Mouse (Mus musculus): ENCODE results near the gene Arf5. TPM values are rescaled to one million over a fixed set of nuclear protein-coding genes. Genes with fewer than 3 reads are reported as not detected.

Gene Arf5
- 457 and 521 TPM in 2 replicates for polyA plus RNA-seq (2012)

GRCm38 (mm10) chr6:28423313-28423712, at the start of gene Arf5:
Gene Arf5 (plus strand): TSS chr6:28423560.
- no peak for TF ChIP-seq GATA1 (IDR thresholded peaks at IDR 0.05; ENCODE audit: low read length)

- no peak for TF ChIP-seq GATA1 (IDR thresholded peaks at IDR 0.05; ENCODE audit: low read length)
Measured at GRCm38 (mm10) chr6:28381983-28382382, 41.4 kb upstream of the Arf5 start.

- TF ChIP-seq GATA1 (IDR thresholded peaks at IDR 0.05; ENCODE audit: low read length): no peak
Measured at GRCm38 (mm10) chr6:28385169-28385568, 38.2 kb upstream of the Arf5 start.

- TF ChIP-seq GATA1 (IDR thresholded peaks at IDR 0.05; ENCODE audit: low read length): no peak
Measured at GRCm38 (mm10) chr6:28389038-28389437, 34.3 kb upstream of the Arf5 start.

- TF ChIP-seq GATA1 (IDR thresholded peaks at IDR 0.05; ENCODE audit: low read length): no peak
Measured at GRCm38 (mm10) chr6:28396051-28396852, 27.1 kb upstream of the Arf5 start.

GRCm38 (mm10) chr6:28396853-28397457, 26.4 kb upstream of the Arf5 start:
- no peak for TF ChIP-seq GATA1 (IDR thresholded peaks at IDR 0.05; ENCODE audit: low read length)

- TF ChIP-seq GATA1 (IDR thresholded peaks at IDR 0.05; ENCODE audit: low read length): no peak
Measured at GRCm38 (mm10) chr6:28397681-28398203, 25.6 kb upstream of the Arf5 start, which contains the start of gene Zfp800. Gene Zfp800 (minus strand): TSS chr6:28398005.

GRCm38 (mm10) chr6:28398726-28399125, 24.6 kb upstream of the Arf5 start:
- TF ChIP-seq GATA1 (IDR thresholded peaks at IDR 0.05; ENCODE audit: low read length): no peak

- no peak for TF ChIP-seq GATA1 (IDR thresholded peaks at IDR 0.05; ENCODE audit: low read length)
Measured at GRCm38 (mm10) chr6:28399791-28400190, 23.6 kb upstream of the Arf5 start.

GRCm38 (mm10) chr6:28410053-28410452, 13.3 kb upstream of the Arf5 start:
- TF ChIP-seq GATA1 (IDR thresholded peaks at IDR 0.05; ENCODE audit: low read length): no peak

GRCm38 (mm10) chr6:28411236-28411635, 12.1 kb upstream of the Arf5 start:
- no peak for TF ChIP-seq GATA1 (IDR thresholded peaks at IDR 0.05; ENCODE audit: low read length)

- no peak for TF ChIP-seq GATA1 (IDR thresholded peaks at IDR 0.05; ENCODE audit: low read length)
Measured at GRCm38 (mm10) chr6:28416981-28417380, 6.4 kb upstream of the Arf5 start.

GRCm38 (mm10) chr6:28418449-28418848, 4.9 kb upstream of the Arf5 start:
- TF ChIP-seq GATA1 (IDR thresholded peaks at IDR 0.05; ENCODE audit: low read length): no peak

GRCm38 (mm10) chr6:28419673-28420072, 3.7 kb upstream of the Arf5 start:
- TF ChIP-seq GATA1 (IDR thresholded peaks at IDR 0.05; ENCODE audit: low read length): no peak

GRCm38 (mm10) chr6:28420361-28420760, 3.0 kb upstream of the Arf5 start:
- no peak for TF ChIP-seq GATA1 (IDR thresholded peaks at IDR 0.05; ENCODE audit: low read length)

GRCm38 (mm10) chr6:28420865-28421264, 2.5 kb upstream of the Arf5 start:
- TF ChIP-seq GATA1 (IDR thresholded peaks at IDR 0.05; ENCODE audit: low read length): no peak

Measured in G1E-ER4 (cell line).